Mouse (Mus musculus) MEL (cell line): ENCODE measurements around the gene Tmpo. TPM values are rescaled to one million over a fixed set of nuclear protein-coding genes. Genes with fewer than 3 reads are reported as not detected.

Experiments used
- DNase-seq: peaks from one replicate; pipeline ENCODE4 v3.0.0; 2011; ENCODE audit warnings: low read depth, low spot score
- H3K27ac ChIP-seq: 2 replicates; pipeline ENCODE4 v1.5.1; 2012; ENCODE audit warnings: low read depth, mild to moderate bottlenecking, control low read depth, low read length, moderate library complexity; ENCODE audit not compliant: control insufficient read depth
- H3K27me3 ChIP-seq, 2 experiments: fragments of 150-350 bp in 1 of 2; sonication (generic) in 1 of 2; 2 replicates each; pipeline ENCODE4 v1.6.1; 2012; ENCODE audit warnings: low read length in 2 of 2, mild to moderate bottlenecking in 2 of 2, improper control_type of control experiment in 1 of 2, moderate library complexity in 1 of 2; ENCODE audit not compliant: insufficient read depth in 2 of 2, control insufficient read depth in 1 of 2
- H3K36me3 ChIP-seq, 2 experiments: 2 replicates each; pipeline ENCODE4 v1.6.1; 2012 to 2014; ENCODE audit warnings: low read length in 2 of 2, improper control_type of control experiment in 1 of 2, inconsistent platforms in 1 of 2, mild to moderate bottlenecking in 1 of 2; ENCODE audit not compliant: insufficient read depth in 2 of 2, control insufficient read depth in 1 of 2
- H3K4me1 ChIP-seq, 2 experiments: fragments of 150-350 bp in 1 of 2; sonication (generic) in 1 of 2; 2 replicates each; pipeline ENCODE4 v1.6.1; 2012; ENCODE audit warnings: low read length in 2 of 2, improper control_type of control experiment in 1 of 2, mild to moderate bottlenecking in 1 of 2; ENCODE audit not compliant: insufficient read depth in 2 of 2, control insufficient read depth in 1 of 2
- H3K4me3 ChIP-seq, 2 experiments: fragments of 150-350 bp in 1 of 2; sonication (generic) in 1 of 2; 2 replicates each; pipeline ENCODE4 v1.5.1; 2012; ENCODE audit warnings: low read depth in 2 of 2, low read length in 2 of 2, mild to moderate bottlenecking in 2 of 2, moderate library complexity in 2 of 2, control low read depth in 1 of 2, improper control_type of control experiment in 1 of 2; ENCODE audit not compliant: control insufficient read depth in 1 of 2, insufficient read depth in 1 of 2
- H3K79me2 ChIP-seq: 2 replicates; pipeline ENCODE4 v1.6.1; 2012; ENCODE audit warnings: mild to moderate bottlenecking, low read length, moderate library complexity; ENCODE audit not compliant: control insufficient read depth, poor library complexity, insufficient read depth
- H3K9ac ChIP-seq: 2 replicates; pipeline ENCODE4 v1.6.1; 2012; ENCODE audit warnings: low read depth, mild to moderate bottlenecking, control low read depth, low read length, moderate library complexity; ENCODE audit not compliant: control insufficient read depth, poor library complexity, severe bottlenecking
- H3K9me3 ChIP-seq: fragments of 150-350 bp; sonication (generic); replicated peaks from 2 replicates; pipeline ENCODE4 v1.6.1; 2012; ENCODE audit warnings: mild to moderate bottlenecking, low read length, improper control_type of control experiment, moderate library complexity; ENCODE audit not compliant: insufficient read depth
- CHD1 ChIP-seq: IDR thresholded peaks from 2 replicates; pipeline ENCODE4 v1.6.1; 2012; ENCODE audit warnings: low read depth, mild to moderate bottlenecking, inconsistent platforms, low read length, improper control_type of control experiment
- EP300 ChIP-seq, 2 experiments: IDR thresholded peaks; 2 replicates each; pipeline ENCODE4 v1.6.1; 2011; ENCODE audit warnings: improper control_type of control experiment in 2 of 2, low read length in 2 of 2, low read depth in 1 of 2, mild to moderate bottlenecking in 1 of 2
- ETS1 ChIP-seq: IDR thresholded peaks from 2 replicates; pipeline ENCODE4 v1.6.1; 2012; ENCODE audit warnings: low read depth, mild to moderate bottlenecking, inconsistent platforms, low read length, improper control_type of control experiment, moderate library complexity
- MAX ChIP-seq: IDR thresholded peaks from 2 replicates; pipeline ENCODE4 v1.6.1; 2011; ENCODE audit warnings: low read length, improper control_type of control experiment
- MXI1 ChIP-seq: IDR thresholded peaks from 2 replicates; pipeline ENCODE4 v1.6.1; 2011; ENCODE audit warnings: mild to moderate bottlenecking, low read depth, low read length, improper control_type of control experiment
- MYB ChIP-seq: IDR thresholded peaks from 2 replicates; pipeline ENCODE4 v1.6.1; 2011; ENCODE audit warnings: mild to moderate bottlenecking, low read depth, low read length, improper control_type of control experiment
- MYC ChIP-seq: IDR thresholded peaks from 2 replicates; pipeline ENCODE4 v1.6.1; 2011; ENCODE audit warnings: low read depth, mild to moderate bottlenecking, low read length, improper control_type of control experiment, moderate library complexity
- NELFE ChIP-seq: IDR thresholded peaks from 2 replicates; pipeline ENCODE4 v1.6.1; 2011; ENCODE audit warnings: low read depth, low read length, improper control_type of control experiment
- RAD21 ChIP-seq: IDR thresholded peaks from 2 replicates; pipeline ENCODE4 v1.6.1; 2011; ENCODE audit warnings: mild to moderate bottlenecking, low read depth, low read length, improper control_type of control experiment
- SIN3A ChIP-seq: IDR thresholded peaks from 2 replicates; pipeline ENCODE4 v1.6.1; 2012; ENCODE audit warnings: low read length, improper control_type of control experiment, inconsistent platforms
- TCF12 ChIP-seq: IDR thresholded peaks from 2 replicates; pipeline ENCODE4 v1.6.1; 2014; ENCODE audit warnings: low read depth, mild to moderate bottlenecking, inconsistent platforms, low read length, improper control_type of control experiment, moderate library complexity
- USF2 ChIP-seq, 2 experiments: IDR thresholded peaks; 2 replicates each; pipeline ENCODE4 v1.6.1; 2011 to 2012; ENCODE audit warnings: improper control_type of control experiment in 2 of 2, low read length in 2 of 2, borderline replicate concordance in 1 of 2, inconsistent platforms in 1 of 2, low read depth in 1 of 2, mild to moderate bottlenecking in 1 of 2; ENCODE audit not compliant: insufficient read depth in 1 of 2
- ZC3H11A ChIP-seq: IDR thresholded peaks from 2 replicates; pipeline ENCODE4 v1.6.1; 2012; ENCODE audit warnings: low read depth, mild to moderate bottlenecking, inconsistent platforms, low read length, improper control_type of control experiment
- polyA plus RNA-seq, 2 experiments: library from polyadenylated mRNA; stranded (reverse) in 1 of 2; unstranded in 1 of 2; fragments of >175 nt in 1 of 2; fragments of >200 nt in 1 of 2; gene quantifications; 2 replicates each; pipeline versions ENCODE4 v1.2.1 to v1.2.4; 2012; ENCODE audit warnings: low replicate concordance in 2 of 2, low read depth in 1 of 2; ENCODE audit not compliant: insufficient read length in 2 of 2, insufficient read depth in 1 of 2, missing spikeins in 1 of 2
- total RNA-seq: library from RNA; depleted of rRNA; stranded (reverse); fragments of 300-350 nt; gene quantifications from 2 replicates; pipeline ENCODE4 v1.2.3, GENCODE M21; 2012

Gene Tmpo
- total and polyA plus RNA-seq, 3 experiments, result 211 to 219 (median 215) TPM

DNA sequence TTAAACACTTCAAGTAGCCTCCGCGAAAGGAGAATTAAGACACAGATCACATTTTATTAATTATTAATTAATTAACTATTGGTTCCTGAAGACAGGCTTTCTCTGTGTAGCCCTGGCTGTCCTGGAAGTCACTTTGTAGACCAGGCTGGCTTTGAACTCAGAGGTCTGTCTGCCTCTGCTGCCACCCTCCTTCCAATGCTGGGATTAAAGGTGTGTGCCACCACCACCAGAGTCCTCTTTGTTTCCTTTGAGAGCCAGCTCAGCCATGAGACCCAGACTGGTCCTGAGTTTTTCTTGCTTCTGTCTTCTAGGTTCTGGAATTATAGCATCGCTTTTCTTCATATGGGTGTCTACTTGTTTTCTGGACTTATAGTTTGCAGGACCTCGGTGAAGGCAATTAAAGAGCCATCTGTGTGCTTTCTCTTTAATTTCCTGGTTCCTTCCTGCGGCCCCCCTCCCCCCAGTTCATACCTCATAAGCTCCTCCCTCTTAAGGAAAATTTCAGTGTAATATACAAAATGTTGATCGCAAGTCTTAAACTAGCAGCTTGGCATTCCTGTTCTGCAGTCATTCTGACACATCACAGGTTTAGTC is 47.9 kb upstream of the Tmpo start:
- Histone ChIP-seq H3K4me3 (no peak overlapping the region), H3K27me3 (peaks cover 0 to 4% of the 10 kb centered on the region in 2 experiments; a peak in 1 of 4 replicates), H3K9me3 (no peaks in the 10 kb centered on the region), H3K27ac (no peak overlapping the region), H3K79me2 (no peaks in the 10 kb centered on the region), H3K36me3 (no peaks in the 10 kb centered on the region), H3K4me1 (no peaks in the 10 kb centered on the region), H3K9ac (no peak overlapping the region)
- DNase-seq, result no peak
- no peak for TF ChIP-seq USF2 (IDR thresholded peaks at IDR 0.05; ENCODE audit: borderline replicate concordance in 1 of 2, insufficient read depth in 1 of 2, low read depth in 1 of 2, low read length in 2 of 2)

- Histone ChIP-seq H3K4me1 (no peaks in the 10 kb centered on the region), H3K79me2 (no peaks in the 10 kb centered on the region), H3K36me3 (no peaks in the 10 kb centered on the region), H3K9ac (no peak overlapping the region), H3K27me3 (peaks cover 0 to 4% of the 10 kb centered on the region in 2 experiments; a peak in 1 of 4 replicates), H3K27ac (no peak overlapping the region), H3K4me3 (no peak overlapping the region), H3K9me3 (no peaks in the 10 kb centered on the region)
- peak; percentile 6 for DNase-seq
- TF ChIP-seq RAD21 (no peak), MYC (no peak), SIN3A (no peak)
These were observed 45.9 kb upstream of the Tmpo start for GRCm38 (mm10) chr10:91227034-91227433.

GRCm38 (mm10) chr10:91222398-91223236 is 41.5 kb upstream of the Tmpo start:
- no peaks in the 10 kb centered on the region; a peak in 1 of 4 replicates for H3K27me3 ChIP-seq
- no peak overlapping the region for H3K9ac ChIP-seq
- no peak overlapping the region for H3K4me3 ChIP-seq
- no peaks in the 10 kb centered on the region for H3K79me2 ChIP-seq
- H3K27ac ChIP-seq, result no peak overlapping the region
- H3K36me3 ChIP-seq, result no peaks in the 10 kb centered on the region
- no peak for TF ChIP-seq MAX
- no peak for TF ChIP-seq MXI1
- no peak for TF ChIP-seq EP300 (IDR thresholded peaks at IDR 0.05; ENCODE audit: low read depth in 1 of 2, low read length in 2 of 2)
- TF ChIP-seq MYB, result no peak
- no peak for TF ChIP-seq USF2 (IDR thresholded peaks at IDR 0.05; ENCODE audit: borderline replicate concordance in 1 of 2, insufficient read depth in 1 of 2, low read depth in 1 of 2, low read length in 2 of 2)
- TF ChIP-seq NELFE, result no peak
- TF ChIP-seq ZC3H11A, result no peak
- no peak for TF ChIP-seq CHD1
- TF ChIP-seq ETS1, result no peak
- no peak for TF ChIP-seq TCF12
- TF ChIP-seq, all 39 proteins: peak for 0
- DNase-seq, result no peak
- no peaks in the 10 kb centered on the region for H3K4me1 ChIP-seq
- H3K9me3 ChIP-seq, result no peaks in the 10 kb centered on the region
